Mouse (Mus musculus): ENCODE results near the gene Dspp.

- TF ChIP-seq CTCF (IDR thresholded peaks at IDR 0.05; ENCODE audit: borderline replicate concordance, control insufficient read depth, extremely low read depth, insufficient read depth, low read length, poor library complexity) (no peak), POLR2A (IDR thresholded peaks at IDR 0.05; ENCODE audit: control insufficient read depth, extremely low read depth, insufficient read depth, low read length, poor library complexity) (no peak)
Observed at GRCm38 (mm10) chr5:104150196-104150595, 20.3 kb upstream of the Dspp start.
